Mouse (Mus musculus) Patski (cell line): ENCODE results near the gene Mthfsl. TPM values are rescaled to one million over a fixed set of nuclear protein-coding genes. Genes with fewer than 3 reads are reported as not detected.

Source experiments
- polyA plus RNA-seq: library from polyadenylated mRNA; unstranded; gene quantifications from one replicate; pipeline ENCODE4 v1.2.3, GENCODE M21; 2021

The Mthfsl gene
- polyA plus RNA-seq, 1 experiment from 2014 or later, result 21.5 TPM

Other genes starting within 250 kb of the Mthfsl start
- 101 TPM for gene Syncrip, start 237.7 kb downstream of the Mthfsl start, polyA plus RNA-seq
- 12.5 TPM for gene Zfp949, start 172.3 kb downstream of the Mthfsl start, polyA plus RNA-seq
- gene Trim43a, start 139.4 kb downstream of the Mthfsl start, polyA plus RNA-seq, result not detected
- gene Bcl2a1d, start 11.6 kb upstream of the Mthfsl start, polyA plus RNA-seq, result 0.09 TPM
- gene Trim43c, start 118.9 kb upstream of the Mthfsl start, polyA plus RNA-seq, result 0.27 TPM
- not detected for gene Bcl2a1a, start 236.6 kb upstream of the Mthfsl start, polyA plus RNA-seq